Mouse (Mus musculus) liver (tissue): ENCODE results near the gene Nudcd3.

Source experiments
- DNase-seq: peaks from one replicate; pipeline ENCODE4 v3.0.0-alpha.2; 2020; ENCODE audit warnings: mixed read lengths

Nudcd3 gene

DNA sequence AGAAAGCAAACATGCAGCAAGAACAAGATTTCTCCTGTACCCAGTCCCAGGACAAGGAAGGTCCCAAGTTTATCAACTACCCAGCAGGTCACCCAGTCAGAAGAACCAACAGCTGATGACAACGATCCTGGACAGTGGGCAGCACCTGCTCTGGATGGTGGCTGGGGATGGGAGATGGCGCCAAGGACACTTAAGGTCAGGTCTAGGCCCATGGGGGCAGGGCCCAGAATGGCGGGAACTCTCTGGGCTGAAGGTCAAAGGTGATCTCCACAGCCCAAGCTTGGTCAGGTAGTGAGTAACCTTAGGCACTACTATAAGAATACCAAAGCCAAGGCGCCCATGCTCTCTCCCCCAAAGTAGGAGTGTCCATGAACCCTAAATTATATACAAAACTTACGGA is 138.3 kb downstream of the Nudcd3 start:
- DNase-seq: no peak

DNA sequence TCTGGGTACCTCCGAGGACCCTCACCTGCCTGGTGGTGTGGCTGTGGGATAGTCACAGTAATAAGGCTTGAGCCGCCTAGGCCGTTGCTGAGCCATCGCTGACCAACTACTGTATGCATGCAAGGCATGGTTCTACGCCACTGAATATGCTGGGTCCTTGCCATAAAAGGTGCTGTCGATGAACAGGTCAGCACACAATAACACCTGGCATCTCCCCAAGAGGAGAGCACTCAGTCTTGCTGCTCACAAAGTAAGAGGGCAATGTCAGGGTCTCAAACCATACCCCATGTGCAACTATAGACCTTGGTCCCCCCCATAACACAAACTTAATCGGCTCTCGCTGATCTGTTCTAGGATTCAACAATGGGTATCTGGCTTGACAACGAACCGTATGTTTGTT is 141.1 kb downstream of the Nudcd3 start:
- no peak for DNase-seq
